Mouse (Mus musculus) liver, adult 2 months (tissue): ENCODE measurements around the gene Tcf20.

Experiments
- CTCF ChIP-seq: fragments of 200-500 bp; IDR thresholded peaks from 2 replicates; pipeline ENCODE4 v1.5.1; 2011; ENCODE audit warnings: low read depth, low read length, control low read depth
- POLR2A ChIP-seq: fragments of 200-500 bp; IDR thresholded peaks from 2 replicates; pipeline ENCODE4 v1.6.1; 2011; ENCODE audit warnings: low read length, control low read depth; ENCODE audit not compliant: insufficient read depth; ENCODE audit errors: extremely low read depth

DNA sequence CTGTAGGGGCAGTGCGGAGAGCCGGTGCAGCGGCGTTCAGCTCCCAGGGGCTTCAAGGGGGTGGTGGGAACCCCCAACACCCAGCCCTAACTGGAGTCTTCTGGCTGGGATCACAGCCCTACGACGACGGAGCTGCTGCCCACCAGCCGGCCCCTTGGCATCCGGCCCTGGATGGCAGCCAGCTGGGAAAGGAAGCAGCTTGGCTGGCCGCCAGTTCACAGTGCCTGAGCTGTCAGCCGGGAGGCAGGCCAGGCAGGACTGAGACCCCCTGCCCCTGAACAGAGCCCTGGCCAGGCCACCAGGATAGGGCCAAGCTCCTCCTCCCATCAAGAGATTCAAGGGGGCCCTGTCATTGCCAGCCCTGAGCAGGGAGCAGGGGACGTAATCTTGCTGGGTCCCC is 65.6 kb downstream of the Tcf20 start:
- TF ChIP-seq CTCF (no peak), POLR2A (no peak)
